Mouse (Mus musculus): ENCODE measurements around the gene Mia2. TPM values are rescaled to one million over a fixed set of nuclear protein-coding genes. Genes with fewer than 3 reads are reported as not detected.

Mia2 gene
- polyA plus RNA-seq, 1 experiment: 32.8 TPM

GRCm38 (mm10) chr12:59084446-59084845 lies 11.2 kb upstream of the Mia2 start:
- DNase-seq: no peak
- TF ChIP-seq CTCF (IDR thresholded peaks at IDR 0.05; ENCODE audit: insufficient read depth, low read length) (no peak), POLR2A (IDR thresholded peaks at IDR 0.05; ENCODE audit: borderline replicate concordance, extremely low read depth, low read depth, low read length) (no peak)
- Histone ChIP-seq H3K4me1 (ENCODE audit: control insufficient read depth, insufficient read depth, low read length) (no peaks in the 10 kb centered on the region), H3K4me3 (replicated peaks; ENCODE audit: extremely low read depth, low read depth, low read length) (no peak overlapping the region)
- 55% methylated on average over 5 of the region's 5 CpGs for WGBS

- 77% methylated on average over 5 of the region's 5 CpGs for WGBS
- DNase-seq: no peak
- H3K4me1 ChIP-seq (ENCODE audit: control insufficient read depth, insufficient read depth, low read length): no peaks in the 10 kb centered on the region
- no peak for TF ChIP-seq CTCF (IDR thresholded peaks at IDR 0.05; ENCODE audit: insufficient read depth, low read length)
- TF ChIP-seq POLR2A (IDR thresholded peaks at IDR 0.05; ENCODE audit: borderline replicate concordance, extremely low read depth, low read depth, low read length): no peak
- H3K4me3 ChIP-seq (replicated peaks; ENCODE audit: extremely low read depth, low read depth, low read length): no peak overlapping the region
Measured at GRCm38 (mm10) chr12:59086171-59086570, 9.4 kb upstream of the Mia2 start.

- TF ChIP-seq CTCF (IDR thresholded peaks at IDR 0.05; ENCODE audit: insufficient read depth, low read length): no peak
- TF ChIP-seq POLR2A (IDR thresholded peaks at IDR 0.05; ENCODE audit: borderline replicate concordance, extremely low read depth, low read depth, low read length): no peak
- no peak for DNase-seq
Measured at GRCm38 (mm10) chr12:59093543-59093942, 2.1 kb upstream of the Mia2 start.

GRCm38 (mm10) chr12:59104771-59105170 lies 9.2 kb downstream of the Mia2 start:
- DNase-seq: no peak
- no peaks in the 10 kb centered on the region for H3K4me1 ChIP-seq (ENCODE audit: control insufficient read depth, insufficient read depth, low read length)
- WGBS: 70% methylated on average over 5 of the region's 5 CpGs
- TF ChIP-seq CTCF (IDR thresholded peaks at IDR 0.05; ENCODE audit: insufficient read depth, low read length) (no peak), POLR2A (IDR thresholded peaks at IDR 0.05; ENCODE audit: borderline replicate concordance, extremely low read depth, low read depth, low read length) (no peak)
- H3K4me3 ChIP-seq (replicated peaks; ENCODE audit: extremely low read depth, low read depth, low read length): no peak overlapping the region

More at GRCm38 (mm10) chr12:59093543-59093942, 2.1 kb upstream of the Mia2 start:
- 33% methylated on average over 2 of the region's 2 CpGs for WGBS
- Histone ChIP-seq H3K4me1 (ENCODE audit: control insufficient read depth, insufficient read depth, low read length) (no peaks in the 10 kb centered on the region), H3K4me3 (replicated peaks; ENCODE audit: extremely low read depth, low read depth, low read length) (no peak overlapping the region)

- Histone ChIP-seq H3K4me1 (ENCODE audit: control insufficient read depth, insufficient read depth, low read length) (no peaks in the 10 kb centered on the region), H3K4me3 (replicated peaks; ENCODE audit: extremely low read depth, low read depth, low read length) (no peak overlapping the region)
- no peak for DNase-seq
- TF ChIP-seq CTCF (IDR thresholded peaks at IDR 0.05; ENCODE audit: insufficient read depth, low read length): no peak
- WGBS: 71% methylated on average over 6 of the region's 6 CpGs
Measured at GRCm38 (mm10) chr12:59105914-59106313, 10.3 kb downstream of the Mia2 start.

GRCm38 (mm10) chr12:59106491-59106890 lies 10.9 kb downstream of the Mia2 start:
- no peak for DNase-seq

GRCm38 (mm10) chr12:59107926-59108325 lies 12.3 kb downstream of the Mia2 start:
- no peak for DNase-seq
- H3K4me1 ChIP-seq (ENCODE audit: control insufficient read depth, insufficient read depth, low read length): no peaks in the 10 kb centered on the region
- no peak overlapping the region for H3K4me3 ChIP-seq (replicated peaks; ENCODE audit: extremely low read depth, low read depth, low read length)
- 86% methylated on average over 4 of the region's 4 CpGs for WGBS
- no peak for TF ChIP-seq CTCF (IDR thresholded peaks at IDR 0.05; ENCODE audit: insufficient read depth, low read length)

More at GRCm38 (mm10) chr12:59106491-59106890, 10.9 kb downstream of the Mia2 start:
- Histone ChIP-seq H3K4me1 (ENCODE audit: control insufficient read depth, insufficient read depth, low read length) (no peaks in the 10 kb centered on the region), H3K4me3 (replicated peaks; ENCODE audit: extremely low read depth, low read depth, low read length) (no peak overlapping the region)
- 85% methylated on average over 5 of the region's 5 CpGs for WGBS
- TF ChIP-seq CTCF (IDR thresholded peaks at IDR 0.05; ENCODE audit: insufficient read depth, low read length) (no peak), POLR2A (IDR thresholded peaks at IDR 0.05; ENCODE audit: borderline replicate concordance, extremely low read depth, low read depth, low read length) (no peak)

GRCm38 (mm10) chr12:59117184-59117583 lies 21.6 kb downstream of the Mia2 start:
- Histone ChIP-seq H3K4me1 (ENCODE audit: control insufficient read depth, insufficient read depth, low read length) (no peaks in the 10 kb centered on the region), H3K4me3 (replicated peaks; ENCODE audit: extremely low read depth, low read depth, low read length) (no peak overlapping the region)
- 62% methylated on average over 3 of the region's 3 CpGs for WGBS
- TF ChIP-seq POLR2A (IDR thresholded peaks at IDR 0.05; ENCODE audit: borderline replicate concordance, extremely low read depth, low read depth, low read length): no peak
- no peak for TF ChIP-seq CTCF (IDR thresholded peaks at IDR 0.05; ENCODE audit: insufficient read depth, low read length)
- DNase-seq: no peak

- WGBS: 86% methylated on average over 2 of the region's 2 CpGs
- 0 out of 2 replicates have a peak, but pooled peaks cover 2% of the 10 kb centered on the region for H3K4me1 ChIP-seq (ENCODE audit: control insufficient read depth, insufficient read depth, low read length)
- no peak for DNase-seq
- TF ChIP-seq POLR2A (IDR thresholded peaks at IDR 0.05; ENCODE audit: borderline replicate concordance, extremely low read depth, low read depth, low read length) (no peak), CTCF (IDR thresholded peaks at IDR 0.05; ENCODE audit: insufficient read depth, low read length) (no peak)
- no peak overlapping the region for H3K4me3 ChIP-seq (replicated peaks; ENCODE audit: extremely low read depth, low read depth, low read length)
Measured at GRCm38 (mm10) chr12:59125426-59125825, 29.8 kb downstream of the Mia2 start.

GRCm38 (mm10) chr12:59128501-59128900 lies 32.9 kb downstream of the Mia2 start:
- TF ChIP-seq POLR2A (IDR thresholded peaks at IDR 0.05; ENCODE audit: borderline replicate concordance, extremely low read depth, low read depth, low read length): no peak
- TF ChIP-seq CTCF (IDR thresholded peaks at IDR 0.05; ENCODE audit: insufficient read depth, low read length): no peak
- no peak overlapping the region for H3K4me3 ChIP-seq (replicated peaks; ENCODE audit: extremely low read depth, low read depth, low read length)
- DNase-seq: no peak
- peaks cover 13% of the 10 kb centered on the region for H3K4me1 ChIP-seq (ENCODE audit: control insufficient read depth, insufficient read depth, low read length)
- WGBS: 56% methylated on average over 10 of the region's 10 CpGs
